Mouse (Mus musculus): ENCODE measurements around the gene Unc79.

Unc79 gene

DNA sequence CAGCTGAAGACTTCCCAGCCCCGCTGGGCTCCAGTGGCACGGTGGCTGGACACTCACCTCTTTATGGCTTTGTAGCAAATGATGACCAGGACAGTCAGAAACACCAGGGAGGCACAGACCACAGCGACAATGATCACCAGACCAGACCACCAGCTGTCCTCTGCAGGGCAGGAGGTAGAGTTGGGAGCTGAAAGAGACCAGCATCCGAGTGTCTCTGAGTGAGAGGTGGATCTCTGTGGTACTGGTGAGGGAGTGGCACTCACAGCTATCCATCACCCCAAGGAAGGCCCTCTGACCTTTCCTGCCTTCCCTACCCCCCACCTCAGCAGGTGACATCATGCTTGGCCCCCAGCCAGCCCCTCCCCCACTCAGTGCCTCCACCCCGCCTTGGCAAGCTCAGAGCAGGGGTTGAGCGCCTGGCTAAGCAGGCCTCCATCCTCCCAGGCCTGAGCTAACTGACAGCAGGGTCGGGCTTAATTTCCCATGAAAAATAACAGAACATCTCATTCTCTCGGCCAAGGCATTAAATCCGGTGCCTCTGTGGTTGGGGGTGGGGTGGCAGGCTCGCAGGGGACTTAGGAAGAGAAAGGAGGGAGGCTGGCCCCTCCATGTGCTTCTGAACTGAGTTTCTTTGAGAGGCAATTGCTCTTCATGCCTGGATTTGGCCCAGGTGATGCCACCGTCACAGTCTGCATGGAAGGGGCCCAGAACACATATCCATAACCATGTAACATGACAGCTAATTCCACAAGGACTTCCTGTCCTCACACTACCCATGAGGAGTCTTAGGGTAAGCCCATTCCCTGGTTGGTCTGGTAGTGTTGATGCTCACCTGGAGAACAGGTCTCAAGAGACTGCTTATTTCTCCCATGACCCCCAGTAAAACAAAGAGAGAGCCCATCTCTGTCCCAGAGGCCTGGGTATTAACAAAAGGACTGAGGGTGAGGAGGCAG is 254.2 kb downstream of the Unc79 start:
- DNase-seq (ENCODE audit: low read depth, low spot score): no peak

DNA sequence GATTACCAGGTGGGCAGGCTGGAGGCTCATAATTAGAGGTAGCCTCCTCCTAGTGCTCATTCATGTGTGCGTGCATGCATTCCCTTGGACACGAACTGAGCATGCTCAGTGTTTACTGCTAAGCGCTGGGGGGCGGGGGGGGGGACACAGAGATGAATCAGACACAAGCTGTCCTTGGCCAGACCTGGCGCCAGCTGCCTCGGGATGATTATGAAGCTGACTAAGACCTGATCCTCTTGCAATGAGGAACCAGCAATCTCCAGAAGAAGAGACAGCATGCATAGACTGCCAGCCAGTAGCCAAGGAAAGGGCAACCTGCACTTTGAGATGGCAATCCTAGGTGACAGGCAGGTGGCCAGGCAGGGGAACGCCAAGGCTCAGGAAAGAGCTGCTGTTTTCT is 256.9 kb downstream of the Unc79 start:
- DNase-seq (ENCODE audit: low read depth, low spot score): no peak

DNA sequence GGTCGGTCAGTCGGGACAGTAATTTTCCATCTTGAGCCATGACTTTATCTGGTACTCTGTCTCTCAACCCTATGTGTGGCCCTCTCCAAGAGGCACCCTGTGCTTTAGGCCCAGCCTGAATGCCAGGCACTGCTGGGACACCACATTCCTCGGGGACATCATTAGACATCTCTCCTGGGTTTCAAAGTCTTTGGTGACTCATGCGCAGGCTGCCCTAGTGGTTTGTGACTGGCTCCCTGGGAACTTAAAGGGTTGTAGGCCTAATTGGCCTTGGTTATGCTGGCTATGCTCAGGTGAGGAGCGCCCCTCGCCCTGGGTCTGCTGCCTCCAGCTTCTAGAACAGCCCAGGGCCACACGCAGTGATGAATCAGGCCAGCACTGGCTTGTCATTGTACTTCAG is 260.9 kb downstream of the Unc79 start:
- DNase-seq (ENCODE audit: low read depth, low spot score): no peak

DNA sequence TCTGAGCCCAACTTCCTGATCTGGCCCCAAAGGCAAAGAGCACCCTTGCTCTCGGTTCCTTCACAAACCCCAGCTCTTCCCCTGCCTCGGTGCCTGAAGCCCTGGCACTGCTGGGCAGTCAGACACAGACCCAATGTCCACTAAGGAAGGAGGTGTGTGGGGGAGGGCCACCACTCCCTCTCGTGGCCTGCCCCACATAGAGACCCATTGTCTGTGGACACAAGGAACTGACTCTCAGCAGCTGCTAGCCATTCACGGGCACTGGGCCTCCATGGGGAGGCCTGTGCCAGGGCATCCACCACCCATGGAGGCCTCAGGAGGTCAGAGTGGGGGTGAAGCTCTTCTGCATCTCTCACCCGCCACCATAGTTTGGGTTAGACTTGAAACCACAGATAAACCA is 262.4 kb downstream of the Unc79 start:
- DNase-seq (ENCODE audit: low read depth, low spot score): no peak

DNA sequence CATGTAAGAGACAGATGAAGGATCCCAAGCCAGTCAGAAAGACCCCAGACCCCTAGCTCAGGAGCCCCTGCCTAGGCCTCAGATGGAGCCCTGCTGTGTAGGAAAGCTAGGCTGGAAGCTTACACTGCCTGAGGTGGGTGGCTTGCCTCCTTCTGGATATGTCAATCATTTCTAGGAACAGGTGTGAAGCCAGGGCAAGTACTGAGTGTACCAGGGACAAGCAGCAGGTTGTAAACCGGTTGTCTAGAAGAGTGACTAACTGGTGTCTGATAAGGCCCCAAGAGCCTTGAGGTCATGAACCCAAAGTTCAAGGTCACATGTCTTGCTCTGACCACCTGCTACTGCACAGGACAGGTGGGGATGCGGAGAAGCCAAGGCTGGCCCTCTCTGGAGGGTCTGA is 264.9 kb downstream of the Unc79 start:
- DNase-seq (ENCODE audit: low read depth, low spot score): no peak

DNA sequence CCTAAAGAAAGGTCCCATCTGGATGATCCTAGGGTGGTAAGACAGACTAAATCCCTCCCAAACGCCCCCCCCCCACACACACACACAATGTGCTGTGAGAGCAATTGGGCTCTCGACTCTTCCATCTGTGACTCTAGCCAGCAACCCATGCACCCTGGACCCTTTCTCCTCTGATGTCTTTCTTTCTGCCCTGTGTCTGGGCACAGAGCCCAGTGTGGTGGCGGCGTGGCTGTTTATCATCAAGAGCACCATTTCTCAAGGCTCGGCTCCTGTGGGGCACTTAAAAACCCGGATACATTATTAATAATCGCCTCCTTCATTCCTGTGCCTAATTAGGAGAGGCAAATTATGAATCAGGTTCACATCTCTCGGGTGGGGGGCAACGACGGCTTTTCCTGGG is 265.6 kb downstream of the Unc79 start:
- DNase-seq (ENCODE audit: low read depth, low spot score): no peak

DNA sequence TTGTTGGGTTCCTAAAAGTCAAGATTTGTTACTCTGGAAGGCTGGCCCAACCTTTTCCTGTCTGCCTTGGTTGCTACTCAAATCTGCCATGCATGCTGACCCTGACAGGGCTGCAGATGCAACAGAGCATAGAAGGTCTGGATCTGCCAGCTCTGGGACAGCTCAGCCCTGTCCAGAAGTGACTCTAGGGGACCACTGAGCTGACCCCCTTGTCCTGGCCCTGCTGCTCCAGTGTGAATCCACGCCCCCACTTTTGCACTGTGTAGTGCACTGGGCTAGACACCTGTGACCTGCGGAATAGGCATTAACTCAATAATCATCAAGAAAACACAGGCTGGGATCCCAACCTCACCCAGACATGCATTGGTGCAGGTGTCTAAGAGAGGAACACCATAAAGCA is 266.1 kb downstream of the Unc79 start:
- DNase-seq (ENCODE audit: low read depth, low spot score): no peak

DNA sequence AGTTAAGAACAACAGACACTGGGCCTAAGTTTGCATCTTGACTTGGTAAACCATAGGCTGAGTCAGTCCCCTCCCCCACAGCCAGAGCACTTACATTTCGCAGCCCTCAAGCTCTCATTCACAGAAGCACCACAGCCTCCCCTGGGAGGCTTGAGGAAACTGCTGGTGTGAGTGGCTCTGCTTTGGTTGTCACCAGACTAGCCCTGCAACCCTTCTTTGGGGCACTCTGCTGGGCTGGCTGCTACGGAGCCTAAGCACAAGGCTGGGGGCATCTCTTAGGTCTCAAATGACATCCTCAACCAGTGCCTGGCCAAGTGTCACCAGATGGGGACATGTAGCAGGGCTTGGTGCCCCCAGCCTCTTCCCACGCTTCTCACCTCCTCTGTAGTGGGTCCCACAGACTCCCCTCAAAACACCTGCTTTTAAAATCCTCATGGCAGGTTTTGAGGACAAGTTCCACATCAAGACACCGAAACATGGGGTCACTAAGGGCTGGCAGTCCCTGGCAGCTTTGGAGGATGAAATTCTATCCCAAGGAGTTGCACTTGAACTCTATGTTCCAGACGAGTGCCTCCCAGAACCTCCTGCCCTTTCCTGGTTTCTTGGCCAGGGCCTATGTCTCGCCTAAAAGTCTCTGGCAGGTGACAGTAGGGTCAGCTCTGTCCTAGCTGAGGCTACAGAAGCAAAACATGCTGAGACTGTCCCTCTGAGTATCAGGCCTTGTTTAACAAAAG is 267.4 kb downstream of the Unc79 start:
- DNase-seq (ENCODE audit: low read depth, low spot score): no peak

DNA sequence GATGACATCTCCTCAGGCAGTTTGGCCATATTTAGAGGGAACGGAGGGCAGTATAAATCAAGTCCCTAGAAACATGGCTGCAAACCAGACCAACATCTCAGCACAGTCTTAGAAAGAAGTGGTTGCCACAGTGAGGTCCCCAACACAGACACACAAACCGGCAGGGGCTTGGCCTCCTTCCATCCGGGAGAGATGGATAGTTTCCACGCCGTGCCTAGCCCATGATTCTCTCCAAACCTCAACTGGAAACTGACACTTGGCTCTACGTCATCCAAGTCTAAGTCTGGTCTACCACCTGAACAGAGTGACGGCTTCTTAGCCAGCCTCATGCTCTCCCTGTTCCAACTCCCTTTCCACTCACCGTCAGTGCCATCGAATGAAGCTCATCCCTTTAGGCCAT is 275.0 kb downstream of the Unc79 start:
- no peak for DNase-seq (ENCODE audit: low read depth, low spot score)

DNA sequence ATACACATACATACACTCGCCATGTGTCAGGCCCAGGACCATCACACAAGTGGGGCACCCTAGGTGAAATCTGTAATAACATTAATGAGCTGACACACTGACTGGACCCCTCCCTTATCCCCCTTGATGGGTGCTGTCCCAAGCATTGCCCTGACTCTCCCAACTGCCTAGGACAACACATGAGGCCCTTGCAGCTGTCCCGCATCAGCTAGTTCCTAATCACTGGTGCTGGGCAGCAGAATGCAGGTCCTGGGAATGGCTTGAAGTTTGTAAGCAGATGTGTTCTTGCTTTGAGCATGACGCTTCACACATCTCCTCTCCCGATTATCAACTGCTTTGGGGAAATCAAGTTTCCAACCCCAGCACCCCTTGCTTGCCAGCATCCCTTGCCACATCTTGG is 277.5 kb downstream of the Unc79 start:
- DNase-seq (ENCODE audit: low read depth, low spot score): no peak

DNA sequence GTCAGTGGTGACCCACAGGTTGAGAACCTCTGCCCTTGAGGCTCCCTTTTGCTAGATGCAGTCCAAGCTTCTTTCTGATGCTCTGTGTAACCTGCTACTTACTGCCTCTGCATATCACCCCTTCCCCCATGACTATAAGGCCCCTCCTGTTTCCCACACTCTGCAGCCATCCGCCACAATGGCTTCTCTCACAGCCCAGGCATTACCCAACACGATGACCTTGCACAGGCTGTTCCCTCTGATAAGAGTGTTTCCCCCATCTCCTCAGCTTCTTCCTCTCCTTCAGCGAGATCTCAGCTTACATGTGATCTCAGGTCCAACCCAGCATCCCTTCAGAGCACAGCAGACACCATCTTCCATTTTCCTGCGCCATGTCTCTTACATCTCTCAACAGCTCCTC is 280.4 kb downstream of the Unc79 start:
- no peak for DNase-seq (ENCODE audit: low read depth, low spot score)
